Mouse (Mus musculus): Measurements from ENCODE around the gene Sec14l3.

DNA sequence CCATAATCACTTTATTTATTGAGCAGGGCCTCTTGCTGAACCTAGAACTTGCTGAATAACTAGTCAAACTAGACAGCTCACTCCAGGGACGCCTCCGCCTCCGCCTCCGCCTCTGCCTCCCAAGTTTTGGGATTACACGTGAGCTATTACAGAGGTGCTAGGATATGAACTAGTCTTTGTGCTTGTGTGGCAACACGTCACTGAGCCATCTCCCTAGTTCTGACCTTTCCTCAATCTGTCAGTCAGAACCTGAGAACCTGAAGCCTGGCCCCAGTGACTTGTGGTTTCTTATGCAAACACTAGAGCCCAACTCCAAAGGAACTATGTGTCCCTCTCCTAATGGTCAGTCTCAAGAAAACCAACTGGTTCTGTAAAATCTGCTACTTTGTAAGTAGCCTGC is 28.7 kb upstream of the Sec14l3 start:
- TF ChIP-seq SMC3 (IDR thresholded peaks at IDR 0.05; ENCODE audit: low read depth, low read length), result no peak
- no peak for TF ChIP-seq MAFK (IDR thresholded peaks at IDR 0.05; ENCODE audit: borderline replicate concordance, low read depth, low read length)
- no peak for TF ChIP-seq USF1 (IDR thresholded peaks at IDR 0.05; ENCODE audit: low read depth, low read length)
- TF ChIP-seq CTCF (IDR thresholded peaks at IDR 0.05 in 2 of 3, conservative IDR thresholded peaks at IDR 0.05 in 1 of 3; ENCODE audit: control insufficient read depth in 1 of 3, insufficient read depth in 1 of 3, low read depth in 2 of 3, low read length in 3 of 3, poor library complexity in 1 of 3, severe bottlenecking in 1 of 3), result no peak
- no peak for TF ChIP-seq ZC3H11A (IDR thresholded peaks at IDR 0.05; ENCODE audit: low read depth, low read length)
- no peak for TF ChIP-seq ZNF384 (IDR thresholded peaks at IDR 0.05; ENCODE audit: low read depth, low read length)
- TF ChIP-seq HCFC1 (IDR thresholded peaks at IDR 0.05; ENCODE audit: low read depth, low read length), result no peak
- TF ChIP-seq POLR2A (IDR thresholded peaks at IDR 0.05; ENCODE audit: control insufficient read depth in 1 of 2, insufficient read depth in 1 of 2, low read depth in 1 of 2, low read length in 2 of 2, poor library complexity in 1 of 2), result no peak
- no peak for TF ChIP-seq CHD1 (IDR thresholded peaks at IDR 0.05; ENCODE audit: low read depth, low read length)
- no peak for TF ChIP-seq CHD2 (IDR thresholded peaks at IDR 0.05; ENCODE audit: low read length)
- no peak for TF ChIP-seq ETS1 (IDR thresholded peaks at IDR 0.05; ENCODE audit: low read depth, low read length)
